Mouse (Mus musculus): ENCODE data around the gene Coro1b.

GRCm38 (mm10) chr19:4187303-4187702, 38.9 kb downstream of the Coro1b start:
- TF ChIP-seq MAX (IDR thresholded peaks at IDR 0.05; ENCODE audit: low read length) (no peak), POLR2AphosphoS2 (IDR thresholded peaks at IDR 0.05; ENCODE audit: low read depth, low read length) (no peak), USF1 (IDR thresholded peaks at IDR 0.05; ENCODE audit: low read depth, low read length) (no peak), POLR2A (IDR thresholded peaks at IDR 0.05; ENCODE audit: low read depth, low read length) (no peak), EP300 (IDR thresholded peaks at IDR 0.05; ENCODE audit: low read length) (no peak), CTCF (conservative IDR thresholded peaks at IDR 0.05 in 1 of 2, IDR thresholded peaks at IDR 0.05 in 1 of 2; ENCODE audit: low read depth in 2 of 2, low read length in 2 of 2) (no peak), BHLHE40 (IDR thresholded peaks at IDR 0.05; ENCODE audit: low read depth, low read length) (no peak), TBP (conservative IDR thresholded peaks at IDR 0.05; ENCODE audit: low read depth, low read length) (no peak)
